Mouse (Mus musculus) skeletal muscle tissue, postnatal 0 days (tissue): ENCODE data around the gene Zrsr1. TPM values are rescaled to one million over a fixed set of nuclear protein-coding genes. Genes with fewer than 3 reads are reported as not detected.

ENCODE experiments used
- polyA plus RNA-seq: library from polyadenylated mRNA; unstranded; fragments of >200 nt; fragmentation: Nextera tagmentation; extraction: Ambion mirVana; gene quantifications from 2 replicates; pipeline ENCODE4 v1.2.1, GENCODE M21; 2015

Gene Zrsr1
- 2.0 and 3.1 TPM in 2 replicates for polyA plus RNA-seq

DNA sequence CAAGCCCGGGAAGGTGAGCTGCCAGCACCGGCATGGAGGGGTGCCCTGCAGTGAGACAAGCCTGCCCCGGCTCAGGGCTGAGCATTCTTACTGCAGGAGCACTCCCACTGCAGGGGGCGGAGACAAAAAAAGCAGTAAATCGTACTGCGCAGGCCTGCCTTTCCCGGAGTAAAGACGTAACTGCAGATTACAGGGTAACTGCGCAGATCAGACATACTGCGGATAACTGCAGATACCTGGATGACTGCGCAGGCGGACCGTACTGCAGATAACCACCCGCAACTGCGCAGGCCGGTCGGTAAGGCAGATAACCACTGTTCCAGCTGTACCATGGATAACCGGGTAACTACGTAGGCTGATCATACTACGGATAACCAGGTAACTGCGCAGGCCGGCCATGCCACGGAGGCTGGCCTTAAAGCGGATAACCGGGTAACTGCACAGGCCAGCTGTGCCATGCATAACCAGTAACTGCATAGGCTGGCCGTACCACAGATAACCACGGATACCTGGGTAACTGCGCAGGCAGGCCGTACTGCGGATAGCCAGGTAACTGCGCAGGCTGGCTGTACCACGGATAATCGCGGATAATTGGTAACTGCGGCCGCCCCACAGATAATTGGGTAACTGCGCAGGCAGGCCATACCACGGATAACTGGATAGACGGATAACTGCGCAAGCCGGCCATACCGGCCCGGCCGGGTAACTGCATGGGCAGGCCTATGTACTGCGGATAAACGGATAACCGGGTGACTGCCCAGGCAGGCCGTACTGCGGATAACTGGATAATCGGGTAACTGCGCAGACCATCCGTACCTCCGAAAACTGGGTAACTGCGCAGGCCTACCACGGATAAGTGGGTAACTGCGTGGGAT, at the start of gene Zrsr1:
Zrsr1 (plus strand) TSS at position 171 of the 875 bp plus-strand sequence.

DNA sequence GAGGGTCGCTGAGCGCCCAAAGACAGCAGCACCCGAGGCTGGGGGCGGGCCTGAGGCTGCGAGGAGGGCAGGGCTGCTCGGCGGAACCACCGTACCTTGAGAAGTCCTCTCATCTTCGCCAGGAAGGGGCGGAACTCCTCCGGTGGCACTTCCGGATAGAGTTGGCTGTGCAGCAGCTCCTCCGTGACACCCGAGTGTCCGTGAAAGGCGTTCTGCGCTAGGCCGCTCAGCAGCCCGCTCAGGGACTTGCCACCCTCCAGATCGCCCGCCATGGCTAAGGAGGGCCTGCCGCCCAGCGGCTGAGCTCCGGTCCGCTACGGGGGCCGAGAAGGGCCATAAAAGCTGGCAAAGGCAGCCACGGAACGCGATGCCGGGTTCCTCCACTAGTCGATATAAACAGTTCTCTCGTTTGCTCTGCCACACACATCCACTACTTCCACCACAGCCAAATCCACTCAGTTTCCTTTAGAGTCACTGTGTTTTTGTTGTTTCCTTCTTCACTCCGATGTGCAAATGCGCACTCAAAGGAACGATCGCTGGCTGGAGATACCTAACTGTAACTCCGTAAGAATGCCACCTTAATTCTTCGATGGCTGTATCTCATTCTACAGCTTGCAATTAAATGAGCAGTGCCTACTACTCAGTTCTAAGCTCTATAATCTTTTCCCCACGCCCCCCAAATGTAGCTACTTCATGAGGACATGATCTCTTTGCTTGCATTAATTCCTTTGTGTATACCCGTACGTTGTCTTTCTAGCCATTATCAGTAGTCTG, 10.4 kb downstream of the Zrsr1 start, which contains the start of the genes Gm28048 and Commd1:
Gm28048 (minus strand) TSS at position 107 of the 774 bp plus-strand sequence.
Commd1 (minus strand) TSS at position 399 of the 774 bp plus-strand sequence.

DNA sequence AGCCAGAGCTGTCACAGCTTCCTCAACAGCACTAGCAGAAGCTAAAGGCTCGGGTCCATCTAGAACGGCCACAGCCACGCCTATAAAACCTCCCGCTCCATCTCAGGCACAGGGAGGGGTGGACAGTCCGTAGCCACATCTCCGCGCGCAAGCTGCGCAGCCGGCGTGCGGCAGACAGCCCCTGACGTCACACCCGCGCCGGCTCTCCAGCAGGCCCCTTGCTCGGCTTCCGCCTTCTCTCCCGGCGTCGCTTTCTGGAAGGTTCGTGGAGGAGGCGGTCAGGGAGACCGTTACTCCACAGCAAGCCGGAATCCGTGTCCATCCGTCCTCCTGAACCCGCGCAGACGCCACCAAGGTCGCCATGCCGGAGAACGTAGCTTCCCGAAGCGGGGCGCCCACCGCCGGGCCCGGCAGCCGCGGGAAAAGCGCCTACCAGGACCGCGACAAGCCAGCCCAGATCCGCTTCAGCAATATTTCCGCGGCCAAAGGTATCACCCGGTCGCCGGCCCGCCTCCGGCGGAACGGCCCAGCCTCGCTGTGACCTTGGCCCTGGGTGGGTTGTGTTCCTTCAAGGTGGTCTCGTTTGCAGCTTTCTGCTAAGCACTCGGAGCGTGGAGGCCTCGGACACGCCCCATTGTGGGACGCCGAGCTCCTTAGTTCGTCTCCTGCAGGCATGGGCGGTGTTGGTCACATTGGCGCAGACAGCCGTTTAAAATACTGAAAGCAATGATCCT, 18.8 kb downstream of the Zrsr1 start, which contains the start of gene Cct4:
Cct4 (plus strand) TSS at position 127 of the 734 bp plus-strand sequence.

GRCm38 (mm10) chr11:23007481-23008180, 35.8 kb downstream of the Zrsr1 start, which contains the start of gene Fam161a:
Gene Fam161a (plus strand): TSS chr11:23007531.

Other genes starting within 250 kb of the Zrsr1 start
- gene B3gnt2, start 111.0 kb upstream of the Zrsr1 start, polyA plus RNA-seq: 2.2 and 4.4 TPM in 2 replicates
- gene Gm28048, start 10.1 kb downstream of the Zrsr1 start, polyA plus RNA-seq: 3.6 and 4.1 TPM in 2 replicates
- 298 and 316 TPM in 2 replicates for gene Commd1, start 10.4 kb downstream of the Zrsr1 start, polyA plus RNA-seq
- gene Cct4, start 18.5 kb downstream of the Zrsr1 start, polyA plus RNA-seq: 148 and 150 TPM in 2 replicates
- 2.1 and 2.6 TPM in 2 replicates for gene Fam161a, start 35.5 kb downstream of the Zrsr1 start, polyA plus RNA-seq